Mouse (Mus musculus): ENCODE data around the gene Stap2.

The Stap2 gene

GRCm38 (mm10) chr17:55959946-55960740 is 45.2 kb downstream of the Stap2 start:
- peak in 1 of 2 experiments; percentile 14 for DNase-seq (ENCODE audit: low spot score in 2 of 2)

DNA sequence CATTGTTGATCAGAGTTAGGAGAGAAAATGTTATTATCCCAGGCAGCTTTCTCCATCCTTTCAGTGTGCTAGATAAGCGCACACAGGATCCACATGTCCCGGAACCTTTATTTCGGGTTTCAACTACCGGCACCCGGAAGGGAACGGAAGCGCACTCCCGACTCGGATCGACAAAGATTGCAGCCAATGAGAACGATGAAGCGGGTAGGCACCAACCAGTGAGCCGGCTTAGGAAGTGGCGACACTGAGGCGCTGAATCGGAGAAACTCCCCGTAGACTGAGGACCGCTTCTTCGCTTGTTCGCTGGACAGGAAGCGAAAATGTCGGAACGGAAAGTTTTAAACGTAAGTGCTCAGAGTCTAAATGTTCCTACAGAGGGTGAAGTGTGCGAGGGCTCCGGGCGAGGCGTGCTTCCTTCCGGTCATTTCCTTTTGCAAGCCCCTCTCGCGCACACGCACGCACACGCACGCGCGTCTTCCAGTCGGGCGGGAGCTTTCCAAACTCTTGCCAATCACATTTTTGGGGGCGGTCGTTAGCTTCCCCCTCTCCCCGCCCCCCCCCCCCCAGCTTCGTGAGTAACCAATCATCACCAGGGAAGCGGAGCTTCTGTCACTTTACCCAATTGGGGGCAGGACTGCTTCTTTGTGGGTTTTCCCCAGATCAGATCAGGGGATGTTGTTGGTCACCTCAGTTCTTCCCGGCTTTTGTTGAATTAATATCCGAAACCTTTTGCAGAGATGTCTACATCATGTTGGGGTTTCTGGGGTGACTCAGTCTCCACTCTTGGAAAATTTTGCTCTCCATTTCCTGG is 46.3 kb downstream of the Stap2 start, which contains the start of gene Yju2:
Gene Yju2, plus strand, starts transcription at position 182 of the 811 bp plus-strand sequence.
- DNase-seq (ENCODE audit: low spot score in 2 of 2) = peak; percentile 88 to 91

DNA sequence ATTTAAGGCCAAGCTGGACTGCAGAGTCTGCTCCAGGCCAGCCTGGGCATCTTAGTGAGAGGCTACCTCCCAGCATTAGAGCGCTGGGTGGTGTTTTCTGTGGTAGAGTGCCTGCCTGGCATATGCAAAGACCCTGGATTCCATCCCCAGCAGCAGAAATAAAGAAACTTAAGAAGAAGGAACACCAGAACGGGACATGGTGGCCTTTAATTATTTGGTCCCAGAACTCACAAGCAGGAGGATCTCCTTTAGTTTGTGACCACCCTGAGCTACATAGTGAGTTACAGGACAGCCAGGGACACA is 46.8 kb downstream of the Stap2 start:
- peak in 1 of 2 experiments; percentile 22 for DNase-seq (ENCODE audit: low spot score in 2 of 2)

- peak in 1 of 2 experiments; percentile 14 for DNase-seq (ENCODE audit: low spot score in 2 of 2)
These were observed 47.4 kb downstream of the Stap2 start for GRCm38 (mm10) chr17:55957726-55958583.

DNA sequence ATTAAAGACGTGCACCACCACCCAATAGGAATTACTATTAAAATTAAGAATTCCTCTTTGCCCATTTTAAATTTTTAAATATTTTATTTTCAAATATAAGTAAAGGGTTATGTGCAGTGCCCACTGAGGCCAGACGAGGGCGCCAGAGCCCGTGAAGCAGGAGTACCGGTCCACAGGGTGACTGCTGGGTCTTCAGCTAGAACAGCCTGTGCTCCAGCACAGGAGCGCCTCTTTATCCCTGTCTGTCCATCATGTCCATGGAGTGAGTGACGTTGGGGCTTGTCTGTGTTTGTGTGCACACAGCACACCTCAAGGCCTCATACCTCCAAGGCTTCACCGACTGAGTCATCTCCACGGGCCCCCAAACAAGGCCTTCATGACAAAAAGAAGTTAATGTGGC is 48.2 kb downstream of the Stap2 start:
- peak; percentile 69 to 87 for DNase-seq (ENCODE audit: low spot score in 2 of 2)

DNA sequence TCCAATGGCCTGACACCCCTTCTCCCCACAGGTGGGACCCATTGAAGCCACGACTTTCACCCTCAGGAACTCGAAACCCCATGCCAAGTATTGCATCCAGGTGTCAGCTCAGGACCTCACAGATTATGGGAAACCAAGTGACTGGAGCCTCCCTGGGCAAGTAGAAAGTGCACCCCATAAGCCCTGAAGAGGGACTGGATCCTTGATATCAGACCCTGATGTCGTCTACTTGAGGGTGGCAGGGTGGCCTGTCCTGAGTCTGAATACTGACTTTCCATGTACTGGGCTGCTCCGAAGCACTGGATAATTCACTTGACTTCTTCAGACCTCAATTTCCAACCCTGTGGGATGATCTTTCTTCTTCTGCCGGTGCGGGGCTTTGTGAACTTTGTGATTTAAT is 48.8 kb downstream of the Stap2 start:
- DNase-seq (ENCODE audit: low spot score in 2 of 2) = peak in 1 of 2 experiments; percentile 14

GRCm38 (mm10) chr17:55956129-55956528 is 49.3 kb downstream of the Stap2 start:
- peak in 1 of 2 experiments; percentile 86 for DNase-seq (ENCODE audit: low spot score in 2 of 2)

GRCm38 (mm10) chr17:55954229-55954628 is 51.2 kb downstream of the Stap2 start:
- no peak for DNase-seq (ENCODE audit: low spot score in 2 of 2)

DNA sequence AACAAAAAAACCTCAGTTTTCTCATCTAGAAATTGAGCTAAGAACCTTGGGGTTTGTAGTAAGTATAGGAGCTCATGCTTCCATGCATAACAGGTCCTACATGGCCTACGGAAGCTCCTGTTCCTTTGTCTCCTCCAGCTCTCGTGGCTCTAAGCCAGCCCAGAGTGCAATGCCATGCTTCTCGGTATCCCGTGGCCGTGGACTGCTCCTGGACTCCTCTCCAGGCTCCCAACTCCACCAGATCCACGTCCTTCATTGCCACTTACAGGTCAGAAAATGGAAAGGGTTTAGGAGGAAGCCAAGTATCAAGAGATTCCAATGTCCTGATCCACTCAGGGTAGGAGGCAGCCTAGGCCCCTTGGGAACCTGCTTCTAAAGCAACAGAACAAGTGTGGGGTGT is 51.6 kb downstream of the Stap2 start:
- no peak for DNase-seq (ENCODE audit: low spot score in 2 of 2)

GRCm38 (mm10) chr17:55952447-55953027 is 52.8 kb downstream of the Stap2 start, which contains the start of gene Ebi3:
TSS of gene Ebi3 (plus strand) at chr17:55952640.
- peak in 1 of 2 experiments; percentile 49 for DNase-seq (ENCODE audit: low spot score in 2 of 2)

DNA sequence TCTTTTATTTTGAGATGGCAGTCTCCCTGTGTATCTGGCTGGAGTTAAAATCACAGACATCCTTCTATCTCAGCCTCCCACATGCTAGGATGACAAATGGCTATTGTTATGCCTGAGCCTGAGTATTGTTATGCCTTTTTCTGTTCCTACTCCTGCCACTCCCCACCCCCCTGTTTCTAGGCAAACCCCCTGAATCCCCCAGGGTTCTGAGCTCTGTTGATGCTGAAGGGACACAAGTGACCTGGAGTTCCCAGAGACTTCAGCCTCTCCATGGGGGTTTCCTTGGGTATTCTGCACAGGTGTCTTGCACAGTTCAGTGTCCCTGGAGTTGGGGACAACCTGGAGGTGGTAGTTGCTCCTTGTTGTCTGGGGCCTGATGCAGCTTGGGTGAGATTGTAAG is 53.3 kb downstream of the Stap2 start:
- peak in 1 of 2 experiments; percentile 4 for DNase-seq (ENCODE audit: low spot score in 2 of 2)

GRCm38 (mm10) chr17:55950601-55951000 is 54.8 kb downstream of the Stap2 start:
- DNase-seq (ENCODE audit: low spot score in 2 of 2) = peak; percentile 2 to 7

DNA sequence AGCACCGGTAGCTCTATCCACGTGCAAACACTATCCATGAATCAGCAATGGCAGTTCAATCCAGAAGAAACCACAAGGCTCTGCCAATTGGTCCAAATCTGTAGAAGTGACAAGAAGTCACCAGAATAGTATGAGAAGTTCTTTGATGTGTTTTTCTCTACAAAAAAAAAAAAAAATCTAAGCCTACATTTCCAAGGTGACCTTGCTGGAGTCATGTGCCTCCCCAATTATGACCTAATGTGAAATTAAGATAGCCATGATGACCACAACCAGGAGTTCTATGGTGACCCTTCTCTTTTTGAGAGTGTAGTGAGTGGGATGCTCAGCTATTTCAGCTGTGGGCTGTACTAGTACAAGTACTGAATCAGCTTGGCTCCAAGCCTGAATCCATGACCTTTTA is 56.0 kb downstream of the Stap2 start, which contains the start of gene Zfp119b:
Gene Zfp119b, minus strand, starts transcription at position 101 of the 400 bp plus-strand sequence.
- no peak for DNase-seq (ENCODE audit: low spot score in 2 of 2)

DNA sequence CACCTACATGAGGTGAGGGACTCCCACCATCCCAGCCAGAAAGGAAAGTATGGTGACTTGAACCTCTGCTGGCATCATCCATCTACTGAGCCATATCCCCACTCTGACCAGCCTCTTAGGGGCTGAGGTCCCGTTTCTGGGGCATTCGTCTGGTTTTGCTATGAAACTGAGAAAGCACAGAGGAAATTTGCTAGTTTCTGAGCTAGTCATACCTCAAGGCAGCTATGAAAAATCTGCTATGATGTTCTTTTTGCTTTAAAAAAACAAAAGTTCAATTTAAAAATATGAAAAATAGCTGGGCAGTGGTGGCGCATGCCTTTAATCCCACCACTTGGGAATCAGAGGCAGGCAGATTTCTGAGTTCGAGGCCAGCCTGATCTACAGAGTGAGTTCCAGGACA is 56.7 kb downstream of the Stap2 start:
- peak in 1 of 2 experiments; percentile 2 for DNase-seq (ENCODE audit: low spot score in 2 of 2)
